Mouse (Mus musculus) heart, embryonic 11.5 days (tissue): Measurements from ENCODE around the gene Glis3. TPM values are rescaled to one million over a fixed set of nuclear protein-coding genes. Genes with fewer than 3 reads are reported as not detected.

ENCODE experiments used
- ATAC-seq: fragments of 200-750 bp; cut with Nextera tagmentation; replicated peaks from 2 replicates; pipeline ENCODE4 v1.8.0; 2017; ENCODE audit warnings: moderate library complexity; ENCODE audit not compliant: insufficient number of reproducible peaks, low FRiP score, low TSS enrichment
- H3K27ac ChIP-seq: fragments of 300-500 bp; sonication (generic); 2 replicates; pipeline ENCODE4 v1.5.1; 2014; ENCODE audit warnings: mild to moderate bottlenecking, low read depth, low read length
- H3K27me3 ChIP-seq: fragments of 300-500 bp; sonication (generic); 2 replicates; pipeline ENCODE4 v1.6.1; 2014; ENCODE audit warnings: mild to moderate bottlenecking, low read length, mixed read lengths; ENCODE audit not compliant: control insufficient read depth, insufficient read depth
- H3K36me3 ChIP-seq: fragments of 300-500 bp; sonication (generic); 2 replicates; pipeline ENCODE4 v1.6.1; 2014; ENCODE audit warnings: mild to moderate bottlenecking, low read length, moderate library complexity, mixed read lengths; ENCODE audit not compliant: control insufficient read depth, insufficient read depth
- H3K4me1 ChIP-seq: fragments of 300-500 bp; sonication (generic); 2 replicates; pipeline ENCODE4 v1.6.1; 2014; ENCODE audit warnings: low read length; ENCODE audit not compliant: control insufficient read depth, insufficient read depth
- H3K4me2 ChIP-seq: fragments of 300-500 bp; sonication (generic); 2 replicates; pipeline ENCODE4 v1.6.1; 2014; ENCODE audit warnings: mild to moderate bottlenecking, moderate library complexity
- H3K4me3 ChIP-seq: fragments of 300-500 bp; sonication (generic); 2 replicates; pipeline ENCODE4 v1.5.1; 2014; ENCODE audit warnings: low read depth, low read length
- H3K9ac ChIP-seq: fragments of 300-500 bp; sonication (generic); 2 replicates; pipeline ENCODE4 v1.6.1; 2014; ENCODE audit warnings: mild to moderate bottlenecking, low read depth, low read length, moderate library complexity
- H3K9me3 ChIP-seq: fragments of 300-500 bp; sonication (generic); replicated peaks from 2 replicates; pipeline ENCODE4 v1.6.1; 2016; ENCODE audit warnings: low read length; ENCODE audit not compliant: control insufficient read depth
- WGBS: fragments of 180-500 bp; shearing (Covaris S2); extraction: QIAGEN DNeasy Blood & Tissue Kit; methylation state at CpG from one replicate; pipeline ENCODE4 v1.1.7; 2014; ENCODE audit not compliant: insufficient replicate concordance; 5-methylcytosine and 5-hydroxymethylcytosine counted together
- polyA plus RNA-seq: library from polyadenylated mRNA; unstranded; fragments of >200 nt; fragmentation: Nextera tagmentation; extraction: Ambion mirVana; gene quantifications from 2 replicates; pipeline ENCODE4 v1.2.1, GENCODE M21; 2014

Gene Glis3
- polyA plus RNA-seq, 1 experiment from 2014 or later: 1.3 TPM

DNA sequence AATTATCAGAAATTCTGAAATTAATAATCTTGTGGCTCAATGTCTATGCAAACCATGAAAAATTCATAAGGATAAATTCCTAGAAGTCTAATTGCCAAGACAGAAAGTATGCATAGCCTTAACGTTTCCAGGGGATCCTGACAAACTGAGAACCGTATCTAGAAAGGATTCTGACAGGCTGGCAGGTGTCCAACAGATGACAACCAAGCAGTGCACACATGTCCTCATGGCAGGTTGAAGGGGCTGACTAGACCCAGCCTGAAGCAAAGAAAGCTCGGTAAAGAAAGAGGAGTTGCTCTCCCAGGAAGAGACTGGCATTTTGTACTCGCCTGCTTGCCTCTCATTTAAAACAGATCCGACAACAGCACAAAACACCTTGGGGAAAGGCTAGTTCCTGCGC lies 184.0 kb downstream of the Glis3 start:
- no peaks in the 10 kb centered on the region for H3K9me3 ChIP-seq
- no peak overlapping the region for H3K9ac ChIP-seq
- H3K4me1 ChIP-seq: no peaks in the 10 kb centered on the region
- no peaks in the 10 kb centered on the region for H3K27me3 ChIP-seq
- ATAC-seq: no peak
- 51% methylated on average over 6 of the region's 6 CpGs for WGBS
- no peak overlapping the region for H3K4me3 ChIP-seq
- no peaks in the 10 kb centered on the region for H3K36me3 ChIP-seq
- H3K27ac ChIP-seq: no peak overlapping the region
- no peak overlapping the region for H3K4me2 ChIP-seq

DNA sequence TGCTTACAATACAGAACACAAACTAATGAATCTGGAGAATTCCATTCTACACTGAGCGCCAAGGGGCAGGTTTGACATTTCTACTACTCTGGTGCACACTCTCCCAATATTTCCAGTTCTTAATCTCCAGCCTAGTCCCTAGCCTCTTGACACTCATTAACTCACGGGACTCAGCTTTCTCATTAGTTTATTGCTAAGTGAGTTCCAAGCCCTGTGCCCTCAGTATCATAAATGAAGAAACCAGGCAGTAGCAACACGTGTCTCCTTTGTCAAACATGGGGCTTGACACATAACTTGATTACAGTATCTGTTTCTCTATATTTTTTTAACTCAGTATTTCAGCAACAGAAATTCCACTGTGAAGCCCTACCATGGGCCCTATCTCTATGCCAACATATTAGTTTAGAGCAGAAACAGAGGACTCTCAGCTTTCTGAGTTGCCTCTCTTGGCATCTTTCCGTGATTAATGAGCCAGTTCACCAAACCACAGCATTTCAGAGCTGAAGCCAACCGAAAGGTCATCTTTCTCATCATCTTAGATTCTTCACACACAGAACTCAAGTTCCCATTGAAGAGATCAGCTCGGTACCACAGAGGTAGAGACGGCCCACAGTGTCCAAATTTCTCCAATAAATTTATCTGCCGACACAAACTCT lies 186.1 kb downstream of the Glis3 start:
- no peak overlapping the region for H3K4me3 ChIP-seq
- H3K27ac ChIP-seq: no peak overlapping the region
- ATAC-seq: no peak
- H3K9ac ChIP-seq: no peak overlapping the region
- H3K9me3 ChIP-seq: no peaks in the 10 kb centered on the region
- 79% methylated on average over 8 of the region's 8 CpGs for WGBS
- H3K4me2 ChIP-seq: no peak overlapping the region
- H3K27me3 ChIP-seq: no peaks in the 10 kb centered on the region
- H3K36me3 ChIP-seq: no peaks in the 10 kb centered on the region
- no peaks in the 10 kb centered on the region for H3K4me1 ChIP-seq

DNA sequence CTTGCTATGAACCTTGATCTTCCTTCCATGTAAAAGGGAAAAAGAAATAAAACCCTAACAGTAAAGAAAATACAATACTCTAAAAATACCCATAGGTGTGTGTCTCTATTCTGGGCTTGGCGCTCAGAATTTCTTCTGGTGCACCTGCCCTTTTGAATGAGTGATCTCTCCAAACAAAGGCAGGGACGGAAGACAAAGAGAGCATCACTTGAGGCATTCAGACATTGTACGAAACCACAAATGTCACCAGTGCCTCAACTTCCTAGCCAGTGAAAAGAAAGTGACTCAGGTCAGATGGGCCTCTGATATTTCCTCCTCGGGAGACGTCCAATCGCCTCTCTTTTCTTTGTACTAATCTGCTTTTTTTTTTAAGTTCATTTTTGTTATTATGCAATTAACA lies 201.8 kb downstream of the Glis3 start:
- ATAC-seq: no peak
- Histone ChIP-seq H3K27ac (no peak overlapping the region), H3K9me3 (no peaks in the 10 kb centered on the region), H3K27me3 (no peaks in the 10 kb centered on the region), H3K4me1 (no peaks in the 10 kb centered on the region), H3K9ac (no peak overlapping the region), H3K4me3 (no peak overlapping the region), H3K4me2 (no peak overlapping the region), H3K36me3 (no peaks in the 10 kb centered on the region)
- WGBS: 85% methylated on average over 6 of the region's 6 CpGs

- no peak overlapping the region for H3K27ac ChIP-seq
- H3K4me2 ChIP-seq: no peak overlapping the region
- no peaks in the 10 kb centered on the region for H3K9me3 ChIP-seq
- H3K4me3 ChIP-seq: no peak overlapping the region
- no peaks in the 10 kb centered on the region for H3K27me3 ChIP-seq
- H3K4me1 ChIP-seq: no peaks in the 10 kb centered on the region
- H3K9ac ChIP-seq: no peak overlapping the region
- WGBS: 53% methylated on average over 6 of the region's 6 CpGs
- ATAC-seq: no peak
- H3K36me3 ChIP-seq: no peaks in the 10 kb centered on the region
These were observed 202.5 kb downstream of the Glis3 start for GRCm38 (mm10) chr19:28477326-28477863.

GRCm38 (mm10) chr19:28473621-28474020 lies 206.3 kb downstream of the Glis3 start:
- 77% methylated on average over 5 of the region's 5 CpGs for whole genome bisulfite sequencing
- H3K36me3 ChIP-seq: no peaks in the 10 kb centered on the region
- no peak overlapping the region for H3K4me2 ChIP-seq
- no peak for ATAC-seq
- H3K9me3 ChIP-seq: no peaks in the 10 kb centered on the region
- no peak overlapping the region for H3K27ac ChIP-seq
- no peaks in the 10 kb centered on the region for H3K4me1 ChIP-seq
- no peaks in the 10 kb centered on the region for H3K27me3 ChIP-seq
- H3K9ac ChIP-seq: no peak overlapping the region
- H3K4me3 ChIP-seq: no peak overlapping the region

- Histone ChIP-seq H3K36me3 (no peaks in the 10 kb centered on the region), H3K27ac (no peak overlapping the region), H3K27me3 (no peaks in the 10 kb centered on the region), H3K4me1 (no peaks in the 10 kb centered on the region), H3K4me3 (no peak overlapping the region), H3K4me2 (no peak overlapping the region), H3K9ac (no peak overlapping the region), H3K9me3 (no peaks in the 10 kb centered on the region)
- no peak for ATAC-seq
- WGBS: 77% methylated on average over 7 of the region's 8 CpGs
These were observed 208.7 kb downstream of the Glis3 start for GRCm38 (mm10) chr19:28471144-28471543.

DNA sequence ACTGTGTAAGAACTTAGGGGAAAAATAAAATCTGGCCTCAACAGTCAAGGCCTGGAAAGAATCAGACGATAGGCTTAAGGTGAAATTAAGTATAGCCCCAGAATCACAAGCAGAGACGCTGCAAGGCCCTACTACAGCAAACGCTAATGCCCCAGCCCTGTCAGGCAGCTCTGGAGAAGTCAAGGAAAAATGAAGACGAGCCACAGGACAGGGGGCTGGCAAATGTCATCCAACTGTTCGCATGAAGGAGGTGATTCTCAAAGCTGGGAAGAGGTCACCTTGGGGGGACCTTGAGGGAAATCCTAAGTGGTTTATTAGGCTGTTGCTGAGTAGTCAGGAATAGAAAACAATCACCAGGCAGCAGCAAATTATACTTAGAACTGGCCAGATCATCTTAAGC lies 214.1 kb downstream of the Glis3 start:
- Histone ChIP-seq H3K9me3 (no peaks in the 10 kb centered on the region), H3K9ac (no peak overlapping the region), H3K4me2 (no peak overlapping the region), H3K4me1 (0 out of 2 replicates have a peak, but pooled peaks cover 5% of the 10 kb centered on the region), H3K27ac (peak overlapping the region; percentile 22; the same call in 1 of the 2 replicates), H3K4me3 (no peak overlapping the region), H3K27me3 (no peaks in the 10 kb centered on the region), H3K36me3 (no peaks in the 10 kb centered on the region)
- 36% methylated on average over 5 of the region's 5 CpGs for WGBS
- ATAC-seq: no peak

DNA sequence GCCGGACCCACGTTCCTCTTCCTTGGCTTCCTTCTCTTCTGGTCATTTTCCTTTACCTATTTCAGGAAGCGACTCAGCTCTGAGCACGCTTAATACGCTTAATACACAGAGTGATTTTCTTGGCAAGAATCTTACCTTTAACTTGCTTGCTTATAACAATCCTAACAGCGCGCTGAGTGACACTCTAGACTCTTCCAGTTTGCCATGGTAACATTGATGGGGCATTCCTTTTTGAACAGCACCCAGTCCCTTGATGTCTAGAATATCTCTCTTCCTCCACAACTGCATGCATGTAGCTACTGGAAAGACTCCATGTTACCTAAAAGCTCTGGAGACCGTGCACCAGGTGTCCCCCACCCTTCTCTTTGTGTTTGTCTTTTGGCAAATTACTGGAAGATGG lies 225.5 kb downstream of the Glis3 start:
- H3K4me3 ChIP-seq: no peak overlapping the region
- no peak overlapping the region for H3K9ac ChIP-seq
- no peaks in the 10 kb centered on the region for H3K27me3 ChIP-seq
- no peaks in the 10 kb centered on the region for H3K36me3 ChIP-seq
- H3K4me2 ChIP-seq: no peak overlapping the region
- H3K9me3 ChIP-seq: no peaks in the 10 kb centered on the region
- WGBS: 82% methylated on average over 8 of the region's 8 CpGs
- ATAC-seq: no peak
- 0 out of 2 replicates have a peak, but pooled peaks cover 3% of the 10 kb centered on the region for H3K4me1 ChIP-seq
- no peak overlapping the region for H3K27ac ChIP-seq

- H3K4me1 ChIP-seq: 0 out of 2 replicates have a peak, but pooled peaks cover 3% of the 10 kb centered on the region
- no peak overlapping the region for H3K4me3 ChIP-seq
- H3K36me3 ChIP-seq: no peaks in the 10 kb centered on the region
- no peaks in the 10 kb centered on the region for H3K9me3 ChIP-seq
- H3K9ac ChIP-seq: no peak overlapping the region
- 50% methylated on average over 12 of the region's 12 CpGs for WGBS
- ATAC-seq: no peak
- H3K27ac ChIP-seq: no peak overlapping the region
- H3K4me2 ChIP-seq: peak overlapping the region; percentile 7; the same call in 1 of the 2 replicates
- no peaks in the 10 kb centered on the region for H3K27me3 ChIP-seq
These were observed 226.8 kb downstream of the Glis3 start for GRCm38 (mm10) chr19:28452951-28453520.
